Mouse (Mus musculus): ENCODE measurements around the gene Twsg1. TPM values are rescaled to one million over a fixed set of nuclear protein-coding genes. Genes with fewer than 3 reads are reported as not detected.

The Twsg1 gene
- total and polyA plus RNA-seq, 2 experiments: 16.3 to 21.2 TPM

DNA sequence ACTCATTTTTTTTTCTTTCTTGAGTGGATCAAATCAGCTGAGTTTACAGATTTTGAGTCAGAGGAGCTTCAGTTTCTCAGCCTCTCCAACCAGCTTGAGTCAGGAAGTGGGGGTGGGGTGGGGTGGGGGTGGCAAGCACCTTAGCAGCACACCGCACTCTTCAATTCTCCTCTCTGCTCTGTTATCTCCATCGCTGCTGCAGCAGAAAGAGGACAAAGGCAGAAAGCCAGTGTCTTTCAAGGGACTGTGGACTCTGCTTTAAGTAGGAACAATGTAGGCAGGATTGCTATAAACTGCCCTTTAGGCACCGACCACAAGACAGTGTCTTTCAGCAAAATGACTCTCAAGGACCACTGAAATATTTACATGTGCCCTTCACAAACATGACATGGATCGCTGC is 2.9 kb upstream of the Twsg1 start:
- WGBS: 76% methylated on average over 4 of the region's 4 CpGs

DNA sequence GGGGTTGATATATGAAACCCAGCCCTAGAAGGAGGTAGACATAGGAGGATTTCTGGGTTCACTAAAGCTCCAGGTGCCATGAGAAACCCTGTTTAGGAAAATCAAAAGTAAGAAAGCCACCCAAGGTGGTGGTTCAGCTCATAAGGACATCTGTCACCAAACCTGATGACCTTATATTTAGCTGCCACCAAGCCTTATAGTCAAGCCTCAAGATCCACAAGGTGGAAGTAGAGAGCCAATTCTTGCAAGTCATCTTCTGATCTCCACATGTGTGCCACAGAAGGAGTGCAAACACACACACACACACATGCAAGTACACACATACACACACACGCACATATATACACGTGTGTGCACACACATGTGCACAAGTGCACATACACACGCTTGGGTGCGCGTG is 1.1 kb upstream of the Twsg1 start:
- 84% methylated on average over 5 of the region's 5 CpGs for WGBS
- Histone ChIP-seq H3K79me2 (ENCODE audit: control insufficient read depth, insufficient read depth, low read length) (peaks cover 6% of the 10 kb centered on the region; the same call in 1 of the 2 replicates), H3K4me1 (ENCODE audit: control insufficient read depth, insufficient read depth, low read length) (peaks cover 3% of the 10 kb centered on the region; the same call in 1 of the 2 replicates), H3K27me3 (ENCODE audit: control insufficient read depth, insufficient read depth, low read length) (no peaks in the 10 kb centered on the region), H3K36me3 (ENCODE audit: control insufficient read depth, insufficient read depth, low read length) (peaks cover 3% of the 10 kb centered on the region; the same call in 1 of the 2 replicates), H3K9ac (ENCODE audit: low read depth, low read length) (no peak overlapping the region), H3K27ac (replicated peaks; ENCODE audit: insufficient read depth, low read depth, low read length) (no peak overlapping the region), H3K4me3 (ENCODE audit: insufficient read depth, low read depth, low read length) (no peak overlapping the region)
- TF ChIP-seq POLR2A (IDR thresholded peaks at IDR 0.05; ENCODE audit: extremely low read depth, insufficient read depth, low read length) (no peak), CTCF (IDR thresholded peaks at IDR 0.05; ENCODE audit: low read depth, low read length) (no peak)
- DNase-seq (ENCODE audit: extremely low read depth, low read depth, low spot score): no peak

More for the DNA sequence above, 2.9 kb upstream of the Twsg1 start:
- Histone ChIP-seq H3K36me3 (ENCODE audit: control insufficient read depth, insufficient read depth, low read length) (no peaks in the 10 kb centered on the region), H3K27me3 (ENCODE audit: control insufficient read depth, insufficient read depth, low read length) (no peaks in the 10 kb centered on the region), H3K27ac (replicated peaks; ENCODE audit: insufficient read depth, low read depth, low read length) (no peak overlapping the region), H3K79me2 (ENCODE audit: control insufficient read depth, insufficient read depth, low read length) (peaks cover 3% of the 10 kb centered on the region; the same call in 1 of the 2 replicates), H3K4me1 (ENCODE audit: control insufficient read depth, insufficient read depth, low read length) (peaks cover 3% of the 10 kb centered on the region; the same call in 1 of the 2 replicates), H3K9ac (ENCODE audit: low read depth, low read length) (no peak overlapping the region), H3K4me3 (ENCODE audit: insufficient read depth, low read depth, low read length) (no peak overlapping the region)
- no peak for TF ChIP-seq POLR2A (IDR thresholded peaks at IDR 0.05; ENCODE audit: extremely low read depth, insufficient read depth, low read length)
- TF ChIP-seq CTCF (IDR thresholded peaks at IDR 0.05; ENCODE audit: low read depth, low read length): no peak
- no peak for DNase-seq (ENCODE audit: extremely low read depth, low read depth, low spot score)

DNA sequence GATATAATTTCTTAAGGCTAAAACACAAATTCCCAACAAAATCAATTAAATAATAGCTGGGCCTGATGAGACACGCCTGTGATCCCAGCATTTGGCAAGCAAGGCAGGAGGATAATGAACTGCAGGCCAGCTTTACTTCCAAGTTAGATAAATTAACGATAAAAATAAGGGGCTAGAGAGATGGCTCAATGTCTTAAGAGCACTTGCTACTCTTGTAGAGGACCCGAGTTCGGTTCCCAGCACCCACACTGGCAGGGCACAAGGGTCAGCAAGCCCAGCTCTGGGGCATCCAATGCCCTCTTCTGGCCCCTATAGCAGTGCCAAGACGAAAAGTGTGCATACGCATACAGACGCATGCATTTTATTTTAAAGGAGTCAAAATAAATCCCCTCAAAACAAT is 843 bp downstream of the Twsg1 start:
- WGBS: 20% methylated on average over 7 of the region's 7 CpGs
- peaks cover 3% of the 10 kb centered on the region; the same call in 1 of the 2 replicates for H3K36me3 ChIP-seq (ENCODE audit: control insufficient read depth, insufficient read depth, low read length)
- peak overlapping the region; percentile 80 for H3K4me3 ChIP-seq (ENCODE audit: insufficient read depth, low read depth, low read length)
- H3K4me1 ChIP-seq (ENCODE audit: control insufficient read depth, insufficient read depth, low read length): peaks cover 3% of the 10 kb centered on the region; the same call in 1 of the 2 replicates
- DNase-seq (ENCODE audit: extremely low read depth, low read depth, low spot score): peak; percentile 24
- H3K79me2 ChIP-seq (ENCODE audit: control insufficient read depth, insufficient read depth, low read length): peaks cover 6% of the 10 kb centered on the region; the same call in 1 of the 2 replicates
- TF ChIP-seq CTCF (IDR thresholded peaks at IDR 0.05; ENCODE audit: low read depth, low read length) (no peak), POLR2A (IDR thresholded peaks at IDR 0.05; ENCODE audit: extremely low read depth, insufficient read depth, low read length) (no peak)
- H3K27ac ChIP-seq (replicated peaks; ENCODE audit: insufficient read depth, low read depth, low read length): peak overlapping the region; percentile 73; the same call in 1 of the 2 replicates
- no peaks in the 10 kb centered on the region for H3K27me3 ChIP-seq (ENCODE audit: control insufficient read depth, insufficient read depth, low read length)
- no peak overlapping the region for H3K9ac ChIP-seq (ENCODE audit: low read depth, low read length)

DNA sequence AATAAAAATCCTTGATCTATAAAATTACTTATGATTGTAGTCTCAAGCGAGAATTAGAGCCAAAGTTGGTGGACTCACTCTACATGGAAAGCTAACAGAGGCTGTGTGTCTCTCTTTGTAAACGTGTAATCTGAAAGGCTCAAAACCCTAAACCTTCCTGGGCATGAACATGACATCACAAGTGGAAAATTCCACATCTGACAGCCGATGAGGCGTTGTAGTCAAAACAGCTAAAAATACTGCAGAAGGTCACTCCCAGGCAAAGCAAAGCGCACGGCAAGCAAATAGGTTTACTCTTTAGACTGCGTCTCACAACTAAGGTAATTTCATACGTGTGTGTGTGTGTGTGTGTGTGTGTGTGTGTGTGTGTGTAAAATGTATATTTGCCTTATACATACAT is 3.7 kb downstream of the Twsg1 start:
- DNase-seq (ENCODE audit: extremely low read depth, low read depth, low spot score): no peak
- Histone ChIP-seq H3K36me3 (ENCODE audit: control insufficient read depth, insufficient read depth, low read length) (peaks cover 3% of the 10 kb centered on the region; the same call in 1 of the 2 replicates), H3K9ac (ENCODE audit: low read depth, low read length) (no peak overlapping the region), H3K27ac (replicated peaks; ENCODE audit: insufficient read depth, low read depth, low read length) (no peak overlapping the region), H3K4me1 (ENCODE audit: control insufficient read depth, insufficient read depth, low read length) (peaks cover 3% of the 10 kb centered on the region; the same call in 1 of the 2 replicates), H3K79me2 (ENCODE audit: control insufficient read depth, insufficient read depth, low read length) (peaks cover 6% of the 10 kb centered on the region; the same call in 1 of the 2 replicates), H3K4me3 (ENCODE audit: insufficient read depth, low read depth, low read length) (no peak overlapping the region), H3K27me3 (ENCODE audit: control insufficient read depth, insufficient read depth, low read length) (no peaks in the 10 kb centered on the region)
- 88% methylated on average over 8 of the region's 8 CpGs for WGBS
- no peak for TF ChIP-seq CTCF (IDR thresholded peaks at IDR 0.05; ENCODE audit: low read depth, low read length)
- no peak for TF ChIP-seq POLR2A (IDR thresholded peaks at IDR 0.05; ENCODE audit: extremely low read depth, insufficient read depth, low read length)

DNA sequence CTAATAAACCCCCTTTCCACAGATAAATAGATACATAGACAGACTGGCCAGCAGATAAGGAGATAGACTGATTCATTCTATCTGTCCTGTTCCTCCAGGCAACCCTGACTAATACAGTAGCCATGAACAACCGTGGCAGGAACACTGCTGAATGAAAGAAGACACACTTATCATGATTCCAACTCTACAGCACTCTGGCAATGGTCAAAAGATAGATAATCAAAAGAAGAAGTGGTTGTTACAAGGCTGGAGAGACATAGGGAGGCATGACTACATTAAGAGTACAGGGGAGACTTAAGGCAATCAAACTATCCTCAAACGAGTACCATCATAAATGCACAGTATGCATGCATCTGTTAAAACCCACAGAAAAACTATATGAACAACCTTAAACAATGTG is 5.6 kb downstream of the Twsg1 start:
- Histone ChIP-seq H3K4me1 (ENCODE audit: control insufficient read depth, insufficient read depth, low read length) (no peaks in the 10 kb centered on the region), H3K9ac (ENCODE audit: low read depth, low read length) (no peak overlapping the region), H3K4me3 (ENCODE audit: insufficient read depth, low read depth, low read length) (no peak overlapping the region), H3K36me3 (ENCODE audit: control insufficient read depth, insufficient read depth, low read length) (peaks cover 3% of the 10 kb centered on the region; the same call in 1 of the 2 replicates), H3K79me2 (ENCODE audit: control insufficient read depth, insufficient read depth, low read length) (peaks cover 6% of the 10 kb centered on the region; the same call in 1 of the 2 replicates), H3K27me3 (ENCODE audit: control insufficient read depth, insufficient read depth, low read length) (no peaks in the 10 kb centered on the region), H3K27ac (replicated peaks; ENCODE audit: insufficient read depth, low read depth, low read length) (no peak overlapping the region)
- WGBS: 95% methylated on average over 2 of the region's 2 CpGs
- TF ChIP-seq CTCF (IDR thresholded peaks at IDR 0.05; ENCODE audit: low read depth, low read length) (no peak), POLR2A (IDR thresholded peaks at IDR 0.05; ENCODE audit: extremely low read depth, insufficient read depth, low read length) (no peak)
- no peak for DNase-seq (ENCODE audit: extremely low read depth, low read depth, low spot score)

DNA sequence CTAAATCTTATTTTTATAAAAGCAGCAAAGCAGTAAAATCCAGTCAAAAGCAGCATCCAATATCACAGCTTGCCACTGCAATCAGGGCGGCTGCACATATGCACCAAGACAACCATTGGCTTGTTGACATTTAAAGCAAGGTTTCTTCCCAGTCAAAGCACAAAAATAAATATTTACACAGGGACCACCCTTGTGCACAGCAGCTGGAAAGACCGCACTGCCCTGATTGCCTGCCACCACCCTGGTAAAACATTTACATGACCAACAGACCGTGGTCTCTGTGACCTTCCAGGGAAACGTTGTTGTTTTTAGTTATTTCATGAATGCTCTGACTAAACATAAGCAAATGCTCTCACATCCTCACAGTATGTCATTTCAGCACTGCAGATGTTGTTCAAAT is 8.6 kb downstream of the Twsg1 start:
- DNase-seq (ENCODE audit: extremely low read depth, low read depth, low spot score): no peak
- TF ChIP-seq CTCF (IDR thresholded peaks at IDR 0.05; ENCODE audit: low read depth, low read length): no peak
- TF ChIP-seq POLR2A (IDR thresholded peaks at IDR 0.05; ENCODE audit: extremely low read depth, insufficient read depth, low read length): no peak
- 26% methylated on average over 4 of the region's 4 CpGs for WGBS

More for the DNA sequence above, 8.6 kb downstream of the Twsg1 start:
- Histone ChIP-seq H3K36me3 (ENCODE audit: control insufficient read depth, insufficient read depth, low read length) (no peaks in the 10 kb centered on the region), H3K4me1 (ENCODE audit: control insufficient read depth, insufficient read depth, low read length) (peaks cover 5% of the 10 kb centered on the region), H3K79me2 (ENCODE audit: control insufficient read depth, insufficient read depth, low read length) (no peaks in the 10 kb centered on the region; the same call in 1 of the 2 replicates), H3K9ac (ENCODE audit: low read depth, low read length) (no peak overlapping the region), H3K4me3 (ENCODE audit: insufficient read depth, low read depth, low read length) (no peak overlapping the region), H3K27ac (replicated peaks; ENCODE audit: insufficient read depth, low read depth, low read length) (no peak overlapping the region), H3K27me3 (ENCODE audit: control insufficient read depth, insufficient read depth, low read length) (no peaks in the 10 kb centered on the region)

Data from liver, adult 2 months (tissue).